Mouse (Mus musculus) G1E (cell line): ENCODE measurements at regions not wholly inside any gene's neighbourhood (a gene's known extent, or its start where the extent isn't known, plus 50 kb on each side); places are given as distances from the start of the nearest gene placed in this dataset.

Experiments used
- CTCF ChIP-seq: IDR thresholded peaks from 2 replicates; pipeline ENCODE4 v1.5.1; 2012; ENCODE audit warnings: low read depth, low read length, inconsistent platforms, mixed read lengths
- GATA1 ChIP-seq: IDR thresholded peaks from 2 replicates; pipeline ENCODE4 v1.6.1; 2012; ENCODE audit warnings: borderline replicate concordance, low read length, inconsistent platforms, mixed read lengths
- GATA2 ChIP-seq: IDR thresholded peaks from 2 replicates; pipeline ENCODE4 v1.6.1; 2012; ENCODE audit warnings: low read depth, low read length, inconsistent platforms, borderline replicate concordance
- POLR2AphosphoS5 ChIP-seq: IDR thresholded peaks from 2 replicates; pipeline ENCODE4 v1.6.1; 2012; ENCODE audit warnings: low read depth, low read length, inconsistent platforms; ENCODE audit not compliant: insufficient replicate concordance
- TAL1 ChIP-seq: conservative IDR thresholded peaks from 2 replicates; pipeline ENCODE4 v1.6.1; 2012; ENCODE audit warnings: low read depth, low read length, inconsistent platforms, mixed read lengths

GRCm38 (mm10) chr15:62220620-62221019 lies 1297.8 kb upstream of the A1bg start:
- no peak for TF ChIP-seq CTCF
- no peak for TF ChIP-seq TAL1
- no peak for TF ChIP-seq GATA1
- no peak for TF ChIP-seq GATA2
- no peak for TF ChIP-seq POLR2AphosphoS5
